Mouse (Mus musculus) brain, embryonic 14.5 days (tissue): ENCODE measurements around the gene Nhp2.

Experiments used
- CTCF ChIP-seq: fragments of 200-500 bp; IDR thresholded peaks from 2 replicates; pipeline ENCODE4 v1.5.1; 2012; ENCODE audit warnings: inconsistent platforms, mild to moderate bottlenecking, moderate library complexity, borderline replicate concordance; ENCODE audit not compliant: insufficient read depth, insufficient read length; ENCODE audit errors: extremely low read depth
- POLR2A ChIP-seq: fragments of 200-500 bp; IDR thresholded peaks from 2 replicates; pipeline ENCODE4 v1.6.1; 2012; ENCODE audit warnings: mild to moderate bottlenecking, inconsistent platforms, borderline replicate concordance; ENCODE audit not compliant: poor library complexity, insufficient read depth, insufficient read length, severe bottlenecking; ENCODE audit errors: extremely low read depth

- TF ChIP-seq POLR2A (peak; percentile 27; the same call in 1 of the 2 replicates), CTCF (no peak)
Observed at GRCm38 (mm10) chr11:51619409-51620060, at the start of gene Nhp2.
